Mouse (Mus musculus): ENCODE measurements at regions not wholly inside any gene's neighbourhood (a gene's known extent, or its start where the extent isn't known, plus 50 kb on each side); places are given as distances from the start of the nearest gene placed in this dataset.

GRCm38 (mm10) chr2:46106991-46107390, 989.8 kb upstream of the Zeb2 start:
- DNase-seq = no peak

DNA sequence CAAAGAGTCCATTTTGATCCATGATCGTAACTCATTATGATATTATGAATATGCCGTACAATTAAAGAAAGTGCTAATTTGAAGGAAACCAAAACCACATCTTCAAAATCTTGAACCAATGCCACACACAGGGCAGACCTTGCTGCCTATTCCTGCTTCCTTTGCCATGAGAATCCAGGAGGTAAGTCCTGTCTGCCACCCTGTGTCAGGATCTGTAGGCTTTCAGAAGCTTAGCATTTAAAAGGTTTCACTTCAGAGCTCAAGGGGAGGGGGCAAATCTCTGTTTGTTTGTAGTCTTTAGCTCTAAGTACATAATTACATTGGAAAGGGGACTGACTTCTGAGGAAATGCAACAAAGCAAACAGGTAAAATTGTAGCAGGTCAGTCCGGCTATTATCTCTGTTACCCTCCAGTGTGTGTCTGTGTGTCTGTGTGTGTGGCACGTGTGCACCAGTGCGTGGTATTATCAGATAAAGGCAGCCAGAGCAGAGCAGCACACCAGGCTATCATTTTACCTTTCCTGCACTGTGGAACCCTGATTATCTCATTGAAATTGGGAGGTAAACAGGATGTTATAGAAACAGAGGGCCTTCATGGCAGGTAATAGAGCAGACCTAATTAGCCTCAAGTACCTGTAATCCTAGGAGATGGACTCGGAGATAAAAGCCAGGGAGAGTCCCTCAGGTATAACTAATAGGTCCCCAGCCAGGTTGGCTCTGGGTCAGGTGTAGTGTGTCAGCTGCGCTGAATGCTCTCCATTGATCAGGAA, 948.0 kb upstream of the Zeb2 start:
- DNase-seq = peak; percentile 69

GRCm38 (mm10) chr2:46055729-46056128, 938.5 kb upstream of the Zeb2 start:
- DNase-seq = no peak

- DNase-seq = no peak
Measured at GRCm38 (mm10) chr2:46054902-46055301, 937.7 kb upstream of the Zeb2 start.

DNA sequence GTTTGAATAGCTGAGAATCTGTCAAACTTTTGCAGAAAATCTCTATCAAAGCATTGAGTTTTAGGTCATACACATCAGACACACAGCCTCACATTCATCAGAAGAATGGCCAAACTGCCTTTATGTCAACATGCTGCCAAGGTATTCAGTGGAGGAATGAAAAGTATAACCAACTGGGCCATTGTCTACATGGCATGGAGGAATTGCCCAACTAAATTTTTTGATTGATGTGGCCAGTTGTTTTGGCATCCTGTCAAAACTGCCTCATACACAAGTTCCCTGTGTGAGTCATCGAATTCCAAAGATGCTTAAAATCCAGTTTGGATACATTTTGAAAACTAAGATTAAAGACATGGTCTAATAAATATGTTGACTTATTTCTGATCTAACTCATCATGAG, 904.7 kb upstream of the Zeb2 start:
- no peak for DNase-seq

- no peak for DNase-seq
Measured at GRCm38 (mm10) chr2:46013771-46014269, 896.6 kb upstream of the Zeb2 start.

DNA sequence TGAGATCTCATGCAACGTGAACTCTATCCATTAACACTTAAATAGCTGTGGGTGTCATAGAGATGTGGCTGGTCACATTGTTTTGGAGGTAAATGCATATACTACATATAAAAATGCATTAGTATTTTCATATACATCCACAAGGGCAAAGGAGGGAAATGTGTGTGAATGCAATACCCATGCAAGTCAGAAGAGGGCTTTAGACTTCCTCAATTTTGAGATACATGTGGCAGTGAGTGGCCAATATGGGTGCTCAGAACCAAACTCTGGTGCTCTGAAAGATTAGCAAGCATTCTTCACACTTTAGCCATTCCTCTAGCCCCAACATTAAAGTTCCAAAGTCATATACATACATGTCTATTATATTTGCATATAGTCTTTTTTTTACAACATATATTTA, 895.5 kb upstream of the Zeb2 start:
- DNase-seq = no peak

DNA sequence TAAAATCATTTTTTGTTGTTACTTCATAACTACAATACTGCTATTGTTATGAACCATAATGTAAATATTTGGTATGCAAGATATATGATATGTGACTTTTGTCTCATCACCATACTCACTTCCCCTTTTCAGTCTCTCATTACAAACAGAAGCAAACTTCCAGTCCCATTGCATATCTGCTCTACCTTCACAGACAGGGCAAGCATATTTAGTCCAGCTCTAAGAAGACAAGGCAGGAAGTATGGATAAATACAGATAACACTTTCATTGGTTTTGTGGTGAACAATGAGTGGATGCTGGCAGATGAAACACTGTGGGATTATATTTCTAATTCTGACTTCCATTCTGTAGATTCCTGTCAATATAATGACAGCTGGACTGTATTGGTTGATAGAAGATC, 858.0 kb upstream of the Zeb2 start:
- DNase-seq = no peak

DNA sequence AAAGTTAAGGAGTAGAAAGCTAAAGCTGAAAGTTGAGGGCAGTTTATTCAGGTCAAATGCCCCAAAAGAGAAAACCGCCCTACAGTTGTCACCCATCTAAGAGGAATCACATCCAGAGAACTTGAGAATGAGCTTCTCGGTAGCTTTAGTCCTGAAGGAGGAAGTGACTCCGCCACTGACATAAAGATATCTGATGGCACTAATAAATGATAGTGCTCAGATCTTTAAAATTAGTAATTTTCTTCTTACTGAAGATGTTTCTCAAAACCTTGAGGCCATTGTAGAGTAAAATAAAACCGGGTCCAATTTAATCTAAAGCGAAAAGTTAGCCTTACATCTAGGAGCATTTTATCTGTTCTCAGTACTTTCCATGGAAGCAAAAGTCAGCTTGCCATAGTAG, 851.4 kb upstream of the Zeb2 start:
- no peak for DNase-seq

GRCm38 (mm10) chr2:45956792-45957330, 839.7 kb upstream of the Zeb2 start:
- no peak for DNase-seq

- DNase-seq = no peak
Measured at GRCm38 (mm10) chr2:45948758-45949157, 831.6 kb upstream of the Zeb2 start.

GRCm38 (mm10) chr2:45925791-45926480, 808.7 kb upstream of the Zeb2 start:
- no peak for DNase-seq

GRCm38 (mm10) chr2:45908871-45909270, 791.7 kb upstream of the Zeb2 start:
- DNase-seq = no peak

DNA sequence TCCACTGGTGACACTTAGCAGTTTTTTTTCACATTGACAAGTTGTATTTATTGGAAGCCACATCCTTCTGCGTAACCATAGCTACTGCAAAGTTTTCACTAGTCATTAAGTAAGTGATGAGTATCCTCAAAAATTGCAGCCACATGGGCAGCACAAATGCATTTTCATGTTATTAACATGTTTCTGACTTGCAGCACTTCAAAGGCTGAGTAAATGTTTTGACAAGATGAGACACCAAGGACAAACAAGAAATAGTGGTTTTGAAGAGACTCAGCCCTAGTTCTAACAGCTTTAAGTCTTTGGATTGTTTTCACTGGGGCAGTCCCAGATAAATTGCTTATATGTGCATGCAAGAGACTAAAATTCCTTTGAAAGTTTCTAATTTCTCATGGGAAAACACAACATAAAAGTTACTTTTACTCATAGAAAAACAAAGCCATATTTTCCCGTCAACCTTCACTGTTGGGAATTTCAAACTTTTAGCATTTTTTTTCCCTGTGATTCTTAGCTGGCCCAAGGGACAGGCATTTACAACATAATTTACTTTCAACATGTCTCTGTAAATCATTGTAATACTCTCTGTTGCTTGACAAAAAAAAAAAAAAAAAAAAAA, 787.5 kb upstream of the Zeb2 start:
- no peak for DNase-seq

GRCm38 (mm10) chr2:45904090-45904489, 786.9 kb upstream of the Zeb2 start:
- DNase-seq = no peak

DNA sequence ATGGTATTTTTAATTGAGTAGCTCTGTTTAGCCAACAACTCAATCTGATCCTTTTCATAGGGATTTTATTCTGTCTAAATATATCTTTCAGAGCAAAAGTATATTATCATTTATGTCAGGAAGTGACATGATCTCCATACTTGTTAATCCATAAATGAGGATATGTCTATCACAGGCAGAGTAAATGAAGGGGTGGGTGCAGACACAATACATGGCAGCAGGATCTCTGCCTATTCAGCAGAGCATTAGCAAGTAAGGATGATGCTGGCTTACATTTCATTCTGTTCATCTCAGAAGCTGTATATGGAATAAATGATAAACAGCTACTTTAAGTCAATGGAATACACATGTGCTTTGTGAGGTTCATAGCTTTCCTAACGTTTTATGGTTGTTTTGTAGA, 786.2 kb upstream of the Zeb2 start:
- DNase-seq = no peak

- no peak for DNase-seq
Measured at GRCm38 (mm10) chr2:45901892-45902291, 784.7 kb upstream of the Zeb2 start.

- no peak for DNase-seq
Measured at GRCm38 (mm10) chr2:45884680-45885079, 767.5 kb upstream of the Zeb2 start.

GRCm38 (mm10) chr2:45878656-45879055, 761.5 kb upstream of the Zeb2 start:
- no peak for DNase-seq

DNA sequence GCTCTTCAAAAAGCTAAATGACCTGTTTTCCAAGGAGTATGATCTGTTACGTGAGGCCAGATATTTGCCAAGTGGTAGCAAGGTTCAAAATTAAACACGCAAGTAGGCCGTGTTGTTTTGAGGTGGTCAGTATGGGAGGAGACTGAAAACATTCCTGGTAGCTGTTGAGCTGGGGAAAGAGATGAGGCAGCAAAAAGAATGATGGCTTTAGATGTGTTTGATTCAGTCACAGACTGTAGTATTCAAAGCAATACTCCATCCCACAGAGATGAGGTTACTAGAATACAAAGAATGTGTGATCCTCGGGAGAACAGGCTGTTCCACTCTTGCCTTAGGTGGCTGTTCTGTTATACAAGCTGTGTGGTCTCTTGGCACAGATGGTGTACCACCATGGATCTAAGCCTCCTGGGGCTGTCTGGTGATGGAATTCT, 742.7 kb upstream of the Zeb2 start:
- DNase-seq = no peak

DNA sequence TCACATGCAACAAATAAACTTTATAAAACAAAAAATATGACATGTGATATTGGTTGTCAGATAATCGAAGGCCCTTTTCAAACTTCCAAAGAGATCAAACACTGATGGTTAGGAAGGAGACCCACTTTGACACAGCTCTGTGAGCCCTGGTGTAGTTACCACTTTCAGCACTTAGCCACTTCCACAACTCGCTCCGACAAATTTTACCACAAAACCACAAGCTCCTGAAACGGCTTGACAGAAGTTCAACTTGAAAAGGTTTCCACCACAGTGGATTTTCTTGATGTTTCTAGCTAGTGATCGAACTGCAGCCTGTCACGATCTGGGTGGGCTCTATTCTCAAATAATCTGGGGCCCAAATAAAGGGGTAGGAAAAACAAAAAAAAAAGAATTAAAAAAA, 742.2 kb upstream of the Zeb2 start:
- no peak for DNase-seq

DNA sequence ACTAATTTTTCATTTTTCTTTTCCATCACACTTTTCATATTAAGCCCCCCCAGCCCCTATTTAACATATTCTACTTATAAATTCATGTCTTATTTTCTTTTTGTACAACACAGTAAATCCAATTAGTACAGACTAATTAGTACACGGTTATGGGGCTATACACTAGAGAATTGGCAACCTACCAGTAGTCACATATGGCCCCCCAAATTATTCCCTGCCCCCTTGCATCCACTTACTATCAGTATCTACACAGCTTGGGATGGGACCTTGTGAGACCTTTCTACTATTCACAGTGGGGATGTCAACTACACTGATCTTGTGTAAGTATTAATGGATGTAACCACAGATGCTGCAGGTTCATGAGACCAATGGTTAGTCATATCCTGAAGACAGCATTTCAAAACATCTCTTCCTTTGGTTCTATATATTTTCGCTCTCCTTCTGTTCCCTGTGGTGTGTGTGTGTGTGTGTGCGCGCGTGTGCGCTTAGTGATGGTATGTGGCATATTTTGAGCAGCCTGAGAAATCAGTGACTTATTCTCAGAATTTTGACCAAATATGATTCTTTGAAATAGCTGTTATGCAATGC, 732.9 kb upstream of the Zeb2 start:
- no peak for DNase-seq

DNA sequence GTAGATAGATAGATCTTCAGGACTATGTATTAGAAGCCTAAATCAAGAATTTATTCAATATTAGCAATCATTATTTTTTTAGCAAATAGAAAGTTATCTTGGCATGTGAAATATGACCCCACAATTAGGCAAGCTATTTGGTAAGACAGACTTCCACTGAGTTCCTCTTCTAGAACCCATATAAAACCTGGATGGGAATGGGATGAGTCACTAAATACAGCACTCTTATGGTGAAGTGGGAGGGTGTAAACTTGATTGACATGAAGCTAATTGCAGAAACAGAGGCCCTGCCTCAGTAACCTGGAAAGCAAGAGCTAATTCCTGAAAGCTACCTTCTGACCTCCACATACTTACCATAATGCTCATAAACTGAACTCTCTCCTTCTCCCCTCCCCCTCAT, 723.2 kb upstream of the Zeb2 start:
- DNase-seq = no peak

Measured in heart, adult 11 months (tissue).